Mouse (Mus musculus) lung, postnatal 0 days (tissue): ENCODE measurements at regions not wholly inside any gene's neighbourhood (a gene's known extent, or its start where the extent isn't known, plus 50 kb on each side); places are given as distances from the start of the nearest gene placed in this dataset.

ENCODE experiments used
- ATAC-seq: fragments of 200-750 bp; cut with Nextera tagmentation; 2 replicates; pipeline ENCODE4 v1.8.0; 2017; ENCODE audit warnings: moderate library complexity
- DNase-seq: peaks from one replicate; pipeline ENCODE4 v3.0.0-alpha.2; 2016; ENCODE audit warnings: low spot score
- H3K27ac ChIP-seq: fragments of 300-500 bp; sonication (generic); 2 replicates; pipeline ENCODE4 v1.5.1; 2014; ENCODE audit warnings: antibody characterized with exemption, mild to moderate bottlenecking, low read length, mixed read lengths
- H3K27me3 ChIP-seq: fragments of 300-500 bp; sonication (generic); replicated peaks from 2 replicates; pipeline ENCODE4 v1.6.1; 2014; ENCODE audit warnings: low read length, mixed read lengths; ENCODE audit not compliant: insufficient read depth
- H3K36me3 ChIP-seq: fragments of 300-500 bp; sonication (generic); 2 replicates; pipeline ENCODE4 v1.6.1; 2014; ENCODE audit warnings: low read length, mixed read lengths; ENCODE audit not compliant: insufficient read depth
- H3K4me1 ChIP-seq: fragments of 300-500 bp; sonication (generic); 2 replicates; pipeline ENCODE4 v1.6.1; 2014; ENCODE audit warnings: antibody characterized with exemption, low read depth, low read length, mixed read lengths; ENCODE audit not compliant: insufficient read depth
- H3K4me2 ChIP-seq: fragments of 300-500 bp; sonication (generic); replicated peaks from 2 replicates; pipeline ENCODE4 v1.6.1; 2014; ENCODE audit warnings: low read depth, mild to moderate bottlenecking, low read length, moderate library complexity, mixed read lengths
- H3K4me3 ChIP-seq: fragments of 300-500 bp; sonication (generic); 2 replicates; pipeline ENCODE4 v1.5.1; 2014; ENCODE audit warnings: low read depth, low read length
- H3K9ac ChIP-seq: fragments of 300-500 bp; sonication (generic); replicated peaks from 2 replicates; pipeline ENCODE4 v1.6.1; 2014; ENCODE audit warnings: low read depth, mild to moderate bottlenecking
- H3K9me3 ChIP-seq: fragments of 300-500 bp; sonication (generic); 2 replicates; pipeline ENCODE4 v1.6.1; 2016; ENCODE audit warnings: low read length, mixed read lengths
- CTCF ChIP-seq: IDR thresholded peaks from 2 replicates; pipeline ENCODE4 v1.5.1; 2016; ENCODE audit warnings: antibody characterized with exemption, mild to moderate bottlenecking
- EP300 ChIP-seq: IDR thresholded peaks from 2 replicates; pipeline ENCODE4 v1.6.1; 2016; ENCODE audit warnings: antibody characterized with exemption, mild to moderate bottlenecking, control low read depth
- WGBS: fragments of 180-500 bp; shearing (Covaris S2); extraction: QIAGEN DNeasy Blood & Tissue Kit; methylation state at CpG from one replicate; pipeline ENCODE4 v1.1.7; 2014; 5-methylcytosine and 5-hydroxymethylcytosine counted together

- Histone ChIP-seq H3K9ac (no peak overlapping the region), H3K4me3 (no peak overlapping the region), H3K27ac (no peak overlapping the region), H3K9me3 (no peaks in the 10 kb centered on the region), H3K4me1 (no peaks in the 10 kb centered on the region), H3K27me3 (no peaks in the 10 kb centered on the region), H3K4me2 (no peak overlapping the region), H3K36me3 (no peaks in the 10 kb centered on the region)
- DNase-seq (no peak), ATAC-seq (no peak)
- WGBS = 89% methylated on average over 2 of the region's 2 CpGs
- TF ChIP-seq EP300 (no peak), CTCF (no peak)
Observed at GRCm38 (mm10) chr13:31400401-31400800, 155.5 kb upstream of the Foxq1 start.

GRCm38 (mm10) chr13:31405312-31405711 is 150.6 kb upstream of the Foxq1 start:
- 81% methylated on average over 2 of the region's 2 CpGs for WGBS
- Histone ChIP-seq H3K9ac (no peak overlapping the region), H3K4me3 (no peak overlapping the region), H3K27me3 (no peaks in the 10 kb centered on the region), H3K9me3 (no peaks in the 10 kb centered on the region), H3K4me1 (no peaks in the 10 kb centered on the region), H3K4me2 (no peak overlapping the region), H3K36me3 (no peaks in the 10 kb centered on the region), H3K27ac (no peak overlapping the region)
- no peak for DNase-seq
- ATAC-seq = no peak
- TF ChIP-seq CTCF (no peak), EP300 (no peak)

GRCm38 (mm10) chr13:31408439-31409122 is 147.4 kb upstream of the Foxq1 start:
- TF ChIP-seq CTCF (no peak), EP300 (no peak)
- Histone ChIP-seq H3K4me1 (no peaks in the 10 kb centered on the region), H3K4me3 (no peak overlapping the region), H3K4me2 (no peak overlapping the region), H3K9ac (no peak overlapping the region), H3K27me3 (no peaks in the 10 kb centered on the region), H3K27ac (no peak overlapping the region), H3K36me3 (no peaks in the 10 kb centered on the region), H3K9me3 (no peaks in the 10 kb centered on the region)
- no peak for DNase-seq
- no peak for ATAC-seq
- WGBS = 45% methylated on average over 10 of the region's 10 CpGs

GRCm38 (mm10) chr13:31409123-31409513 is 146.8 kb upstream of the Foxq1 start:
- Histone ChIP-seq H3K27me3 (no peaks in the 10 kb centered on the region), H3K9ac (no peak overlapping the region), H3K4me3 (no peak overlapping the region), H3K9me3 (no peaks in the 10 kb centered on the region), H3K36me3 (no peaks in the 10 kb centered on the region), H3K4me2 (no peak overlapping the region), H3K4me1 (no peaks in the 10 kb centered on the region), H3K27ac (no peak overlapping the region)
- no peak for TF ChIP-seq CTCF
- TF ChIP-seq EP300 = no peak
- WGBS = 61% methylated on average over 2 of the region's 2 CpGs
- no peak for DNase-seq
- ATAC-seq = no peak

- H3K4me2 ChIP-seq = no peak overlapping the region
- no peaks in the 10 kb centered on the region for H3K36me3 ChIP-seq
- WGBS = 94% methylated on average over 5 of the region's 5 CpGs
- no peak overlapping the region for H3K9ac ChIP-seq
- H3K4me1 ChIP-seq = no peaks in the 10 kb centered on the region
- H3K4me3 ChIP-seq = no peak overlapping the region
- ATAC-seq = no peak
- no peak for TF ChIP-seq EP300
- no peak for TF ChIP-seq CTCF
- H3K27ac ChIP-seq = no peak overlapping the region
- H3K9me3 ChIP-seq = no peaks in the 10 kb centered on the region
- H3K27me3 ChIP-seq = no peaks in the 10 kb centered on the region
- DNase-seq = no peak
Observed at GRCm38 (mm10) chr13:31421556-31421955, 134.4 kb upstream of the Foxq1 start.

- WGBS = 51% methylated on average over 3 of the region's 3 CpGs
- Histone ChIP-seq H3K27me3 (no peaks in the 10 kb centered on the region), H3K9me3 (no peaks in the 10 kb centered on the region), H3K4me3 (no peak overlapping the region), H3K4me1 (no peaks in the 10 kb centered on the region), H3K36me3 (no peaks in the 10 kb centered on the region), H3K4me2 (no peak overlapping the region), H3K27ac (no peak overlapping the region), H3K9ac (no peak overlapping the region)
- TF ChIP-seq EP300 (no peak), CTCF (no peak)
- peak; percentile 32; the same call in 1 of the 2 replicates for ATAC-seq
- DNase-seq = peak; percentile 18
Observed at GRCm38 (mm10) chr13:31423599-31423998, 132.3 kb upstream of the Foxq1 start.
